Mouse (Mus musculus): Measurements from ENCODE around the gene Arhgap21. TPM values are rescaled to one million over a fixed set of nuclear protein-coding genes. Genes with fewer than 3 reads are reported as not detected.
"Not testable (repeated sequence)": the region's sequence is repeated elsewhere in the genome, so short reads cannot be mapped to it uniquely, and the experiment has no call there.

Gene Arhgap21
- total RNA-seq, 1 experiment from 2014 or later = 62.5 TPM

DNA sequence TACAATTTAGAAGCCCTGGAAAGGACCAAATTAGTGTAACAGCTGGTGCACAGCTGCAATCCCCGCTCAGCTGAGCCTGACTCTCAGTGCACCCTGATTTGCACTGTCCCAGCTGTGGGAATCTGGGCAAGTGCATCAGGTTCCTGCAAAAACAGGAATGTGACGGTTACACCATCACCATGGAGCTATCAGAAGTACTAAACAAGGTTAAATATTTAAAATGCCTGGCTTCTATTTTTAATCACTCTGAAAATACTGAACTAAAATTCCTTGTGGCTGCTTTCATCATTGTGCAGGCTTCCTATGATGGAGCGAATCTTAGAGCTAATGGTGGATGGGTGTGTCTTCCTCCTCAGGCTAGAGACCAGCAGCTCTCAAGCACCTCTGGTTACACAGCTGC, 29.3 kb downstream of the Arhgap21 start:
- DNase-seq = no peak

DNA sequence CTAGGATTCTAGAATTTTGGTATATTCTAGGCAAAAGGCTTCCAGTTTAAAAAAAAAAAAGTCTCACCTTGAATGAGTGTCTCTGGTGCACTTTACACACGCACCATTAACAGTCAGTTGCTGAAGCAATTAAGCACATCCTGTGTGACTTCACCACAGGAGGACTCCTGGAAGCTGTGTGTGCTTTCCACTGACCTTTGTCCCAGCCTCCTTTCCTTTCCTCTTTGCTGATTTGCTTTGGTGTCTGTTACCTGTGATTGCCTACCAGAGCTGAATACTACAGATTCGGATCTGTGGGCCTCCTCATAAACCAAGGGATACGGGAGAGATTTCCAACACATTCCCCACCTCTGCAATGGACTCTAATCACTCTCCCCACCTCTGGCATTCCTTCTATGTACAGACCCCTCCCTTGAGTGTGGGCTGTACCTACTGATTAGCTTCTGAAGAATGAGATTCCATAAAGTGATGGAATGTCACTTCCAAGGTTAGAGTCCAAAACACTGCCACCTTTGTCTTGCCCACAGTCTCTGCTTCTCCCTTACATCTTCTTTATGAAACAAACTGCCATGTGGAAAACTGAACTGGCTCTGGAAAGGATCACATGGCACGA, 32.0 kb downstream of the Arhgap21 start:
- DNase-seq = no peak

DNA sequence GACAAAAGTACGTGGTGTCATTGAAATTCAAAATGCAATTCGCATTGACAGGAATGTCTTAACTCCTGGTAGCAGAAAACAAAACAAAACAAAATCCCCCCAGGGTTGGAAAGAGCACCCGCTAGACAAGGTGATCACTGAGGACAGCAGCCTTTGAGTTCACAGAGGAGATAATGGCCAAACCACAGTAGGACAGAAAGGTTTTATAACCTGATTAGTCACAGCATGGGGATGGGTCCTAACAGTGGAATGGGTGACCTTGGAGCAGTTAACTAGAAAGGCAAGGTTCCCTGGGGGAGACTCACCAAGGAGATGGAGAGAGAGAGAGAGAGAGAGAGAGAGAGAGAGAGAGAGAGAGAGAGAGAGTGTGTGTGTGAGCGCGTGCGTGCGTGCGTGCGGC, 34.3 kb downstream of the Arhgap21 start:
- no peak for DNase-seq

DNA sequence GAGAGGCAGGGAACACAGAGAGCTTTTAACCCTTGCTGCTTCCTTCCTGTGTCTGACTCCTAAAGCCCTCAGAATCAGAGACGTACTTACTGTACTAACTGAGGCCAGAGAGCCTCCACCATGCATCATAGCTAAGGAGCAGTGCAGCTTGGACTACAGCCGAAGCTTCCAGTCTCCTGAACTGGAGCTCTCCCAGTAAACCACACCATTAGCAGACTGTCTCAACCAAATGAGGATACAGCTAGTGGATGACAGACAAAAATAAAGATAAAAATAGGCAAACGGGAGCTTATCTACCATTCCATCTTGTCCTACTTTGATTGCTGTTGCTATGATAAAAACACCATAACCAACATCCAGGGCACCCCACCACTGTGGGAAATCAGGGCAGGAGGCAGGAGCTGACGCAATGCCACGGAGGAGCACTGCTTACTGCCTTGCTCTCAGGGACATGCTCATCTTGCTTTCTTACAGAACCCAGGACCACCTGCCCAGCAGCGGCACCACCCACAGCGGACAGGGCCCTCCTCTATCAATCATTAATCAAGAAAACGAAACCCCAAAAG, 35.9 kb downstream of the Arhgap21 start:
- no peak for DNase-seq

- DNase-seq = not testable (repeated sequence)
These were observed 36.9 kb downstream of the Arhgap21 start for GRCm38 (mm10) chr2:20931761-20932160.

- no peak for DNase-seq
These were observed 40.2 kb downstream of the Arhgap21 start for GRCm38 (mm10) chr2:20928454-20928853.

DNA sequence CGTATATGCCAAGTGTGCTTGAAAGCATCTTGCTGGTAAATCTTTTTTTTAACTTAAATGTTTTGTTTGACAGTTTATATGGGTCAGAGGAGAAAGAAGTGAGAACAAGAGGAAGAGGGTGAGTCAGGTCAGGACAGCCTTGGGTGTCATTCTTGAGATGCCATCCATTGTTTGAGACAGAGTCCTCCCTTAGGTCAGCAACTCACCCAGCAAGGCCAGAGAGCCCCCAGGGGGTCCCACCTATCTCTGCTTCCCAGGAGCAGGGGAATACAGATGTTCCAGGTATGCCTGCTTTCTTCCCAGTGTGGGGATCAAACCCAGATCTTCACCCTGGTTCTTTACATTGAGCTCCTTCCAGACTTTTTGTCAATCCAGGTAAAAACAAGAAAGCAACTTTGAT, 43.7 kb downstream of the Arhgap21 start:
- DNase-seq = no peak

GRCm38 (mm10) chr2:20922366-20922765, 46.3 kb downstream of the Arhgap21 start:
- no peak for DNase-seq

- DNase-seq = no peak
These were observed 47.1 kb downstream of the Arhgap21 start for GRCm38 (mm10) chr2:20921558-20921957.

- DNase-seq = no peak
These were observed 47.7 kb downstream of the Arhgap21 start for GRCm38 (mm10) chr2:20921021-20921420.

GRCm38 (mm10) chr2:20914531-20915320, 54.0 kb downstream of the Arhgap21 start:
- peak; percentile 69 for DNase-seq

GRCm38 (mm10) chr2:20913019-20913415, 55.7 kb downstream of the Arhgap21 start:
- peak; percentile 21 for DNase-seq

GRCm38 (mm10) chr2:20912348-20913018, 56.2 kb downstream of the Arhgap21 start:
- no peak for DNase-seq

DNA sequence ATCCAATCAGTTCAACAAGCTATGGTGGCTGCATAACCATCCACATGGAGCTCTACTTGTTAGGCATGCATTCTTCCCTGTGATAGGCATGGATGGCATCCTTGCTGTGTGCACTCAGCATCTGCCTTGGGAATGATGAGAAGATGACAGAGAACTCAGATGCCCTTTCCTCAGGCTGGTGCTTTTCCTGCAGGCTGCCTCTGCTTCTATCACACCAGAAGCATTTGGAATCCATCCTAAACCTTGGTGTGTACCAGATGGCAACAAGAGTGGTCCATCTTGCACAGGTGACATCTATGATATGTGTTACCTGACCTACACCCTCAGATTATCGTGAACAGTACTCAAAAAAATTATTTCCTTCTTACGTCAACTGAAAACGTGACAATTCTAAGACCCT, 58.2 kb downstream of the Arhgap21 start:
- DNase-seq = no peak

DNA sequence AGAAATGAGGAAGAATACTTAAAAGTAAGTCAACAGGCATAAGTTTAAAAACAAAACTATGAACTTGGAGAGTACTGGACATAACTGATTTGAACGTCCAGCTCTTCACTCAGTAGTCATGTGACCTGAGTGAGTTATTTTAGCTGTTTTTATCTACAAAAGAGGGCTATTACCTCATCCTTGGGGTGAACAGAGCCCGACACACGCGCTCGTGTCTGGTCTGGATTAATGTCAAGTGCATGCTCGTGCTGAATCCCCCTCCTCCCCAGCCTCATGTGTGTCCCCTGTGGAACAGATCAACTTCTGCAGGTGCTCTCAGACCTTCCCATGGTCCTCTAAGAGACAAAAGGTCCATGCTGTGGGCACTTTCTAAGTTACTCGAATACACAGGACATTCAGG, 59.3 kb downstream of the Arhgap21 start:
- no peak for DNase-seq

- no peak for DNase-seq
These were observed 61.4 kb downstream of the Arhgap21 start for GRCm38 (mm10) chr2:20907291-20907690.

DNA sequence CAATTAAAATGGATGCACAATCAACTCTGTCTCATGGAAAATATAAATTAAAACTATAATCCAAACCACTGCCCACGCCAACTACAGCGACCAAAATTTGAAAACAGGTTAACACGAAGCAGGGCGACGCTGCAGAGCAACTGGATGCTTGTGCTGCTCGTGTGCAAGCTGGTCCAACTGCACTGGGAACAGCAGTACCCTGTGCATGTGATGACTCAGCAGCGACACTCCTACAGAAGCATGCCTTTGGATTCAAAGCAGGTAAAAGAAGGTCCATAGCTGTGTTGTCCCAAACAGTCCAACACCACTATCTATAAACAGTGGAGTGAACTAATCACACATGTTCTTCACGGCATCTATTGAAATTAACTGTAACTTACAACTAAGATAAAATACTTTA, 63.3 kb downstream of the Arhgap21 start:
- DNase-seq = no peak

- DNase-seq = peak; percentile 53
These were observed 65.6 kb downstream of the Arhgap21 start for GRCm38 (mm10) chr2:20902981-20903645.

GRCm38 (mm10) chr2:20901916-20902315, 66.8 kb downstream of the Arhgap21 start:
- DNase-seq = no peak

DNA sequence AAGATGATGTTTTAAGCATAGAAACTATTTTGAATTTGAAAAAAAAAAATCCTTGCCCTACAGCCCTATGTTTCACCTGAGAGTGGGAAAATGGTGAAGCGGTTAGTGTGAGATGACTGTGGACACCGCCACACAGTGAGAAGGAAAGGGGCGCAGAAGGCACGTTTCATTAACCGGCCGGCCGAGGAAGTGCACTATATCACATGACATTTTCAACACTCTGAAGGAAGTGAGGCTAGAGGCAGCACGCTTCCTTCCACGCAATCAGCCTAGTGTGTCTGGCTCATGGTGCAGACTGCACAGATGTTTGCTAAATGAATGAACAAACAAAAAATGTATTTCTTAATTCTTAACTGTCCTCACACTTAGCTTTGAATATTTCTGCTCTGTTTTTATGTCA, 69.4 kb downstream of the Arhgap21 start:
- DNase-seq = no peak

DNA sequence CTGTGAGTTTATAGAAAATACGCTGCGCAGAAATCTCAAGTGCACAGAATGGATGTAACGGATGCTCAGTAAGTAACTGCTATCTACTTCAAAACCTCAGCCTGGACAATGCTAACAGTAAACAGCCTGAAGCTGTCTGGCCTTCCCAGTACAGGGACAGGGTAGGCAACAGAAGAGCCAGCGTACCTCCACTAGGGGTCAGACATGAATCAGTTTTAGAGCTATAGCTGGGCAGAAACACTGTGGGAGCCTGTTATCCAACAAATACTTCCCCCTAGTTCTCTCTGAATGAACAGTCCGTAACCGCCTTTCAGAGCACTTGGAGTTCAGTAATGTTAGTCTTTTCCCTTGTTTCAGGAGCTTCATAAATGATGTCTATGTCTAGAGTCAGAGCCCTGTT, 70.0 kb downstream of the Arhgap21 start:
- peak; percentile 86 for DNase-seq

DNA sequence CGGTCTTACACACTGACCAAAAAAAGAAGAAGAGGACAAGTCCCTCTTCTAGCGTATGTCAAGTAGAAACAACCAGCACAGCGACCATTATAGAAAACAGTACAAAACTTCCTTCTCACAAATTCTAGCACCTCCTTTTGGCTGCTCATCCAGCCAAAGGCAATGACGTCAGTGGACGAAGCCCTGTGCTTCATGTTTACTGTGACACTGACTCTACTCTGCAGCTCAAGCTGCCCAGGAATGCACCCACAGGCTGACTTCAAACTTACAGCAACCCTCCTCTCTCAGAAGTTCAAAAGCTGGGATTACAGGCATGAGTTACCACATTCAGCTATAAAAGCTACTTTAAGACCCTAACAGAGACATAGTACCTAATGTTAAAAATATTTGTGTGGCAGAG, 72.2 kb downstream of the Arhgap21 start:
- DNase-seq = no peak
